Mouse (Mus musculus): ENCODE data around the gene Tmem263. TPM values are rescaled to one million over a fixed set of nuclear protein-coding genes. Genes with fewer than 3 reads are reported as not detected.
A peak's percentile ranks its signal among the peaks of the same experiment; 100 is the strongest.

The Tmem263 gene
- polyA plus RNA-seq (2014; fragmentation: Nextera tagmentation; extraction: Ambion mirVana): 55.4 and 61.4 TPM in 2 replicates

GRCm38 (mm10) chr10:85102247-85103084, at the start of gene Tmem263, which contains the start of gene Fhl4:
Gene Tmem263, plus strand, starts transcription at chr10:85102627.
Gene Fhl4, minus strand, starts transcription at chr10:85102495.
- WGBS: under 1% methylated on average over 60 of the region's 96 CpGs
- H3K4me3 ChIP-seq (ENCODE audit: low read depth, low read length): peak within 1 kb of the TSS; percentile 94
- peak within 1 kb of the TSS; percentile 88 for H3K27ac ChIP-seq (ENCODE audit: low read depth, low read length)
- no peaks in the 10 kb centered on the region for H3K9me3 ChIP-seq (ENCODE audit: control insufficient read depth, low read length)
- no peaks in the 10 kb centered on the region for H3K27me3 ChIP-seq (ENCODE audit: control insufficient read depth, insufficient read depth, low read length)
- H3K4me2 ChIP-seq (ENCODE audit: low read depth, low read length): peak within 1 kb of the TSS; percentile 97
- ATAC-seq (ENCODE audit: low read depth): peak; percentile 95
- peak within 1 kb of the TSS; percentile 84 for H3K9ac ChIP-seq (replicated peaks; ENCODE audit: low read depth, low read length)
- H3K4me1 ChIP-seq (ENCODE audit: control insufficient read depth, insufficient read depth, low read length): peaks cover 13% of the 10 kb centered on the region
- no peaks in the 10 kb centered on the region for H3K36me3 ChIP-seq (ENCODE audit: control insufficient read depth, insufficient read depth, low read length)

GRCm38 (mm10) chr10:85054876-85055275, 47.6 kb upstream of the Tmem263 start:
- WGBS: 93% methylated on average over 2 of the region's 2 CpGs
- Histone ChIP-seq H3K9ac (replicated peaks; ENCODE audit: low read depth, low read length) (no peak overlapping the region), H3K4me2 (ENCODE audit: low read depth, low read length) (no peak overlapping the region), H3K36me3 (ENCODE audit: control insufficient read depth, insufficient read depth, low read length) (no peaks in the 10 kb centered on the region), H3K4me3 (ENCODE audit: low read depth, low read length) (no peak overlapping the region), H3K27me3 (ENCODE audit: control insufficient read depth, insufficient read depth, low read length) (no peaks in the 10 kb centered on the region), H3K9me3 (ENCODE audit: control insufficient read depth, low read length) (no peaks in the 10 kb centered on the region), H3K4me1 (ENCODE audit: control insufficient read depth, insufficient read depth, low read length) (no peaks in the 10 kb centered on the region), H3K27ac (ENCODE audit: low read depth, low read length) (no peak overlapping the region)
- ATAC-seq (ENCODE audit: low read depth): no peak

GRCm38 (mm10) chr10:85071605-85072152, 30.7 kb upstream of the Tmem263 start:
- no peak overlapping the region for H3K27ac ChIP-seq (ENCODE audit: low read depth, low read length)
- H3K4me3 ChIP-seq (ENCODE audit: low read depth, low read length): no peak overlapping the region
- H3K4me2 ChIP-seq (ENCODE audit: low read depth, low read length): no peak overlapping the region
- no peak overlapping the region for H3K9ac ChIP-seq (replicated peaks; ENCODE audit: low read depth, low read length)
- H3K9me3 ChIP-seq (ENCODE audit: control insufficient read depth, low read length): no peaks in the 10 kb centered on the region
- 54% methylated on average over 4 of the region's 4 CpGs for WGBS
- H3K27me3 ChIP-seq (ENCODE audit: control insufficient read depth, insufficient read depth, low read length): no peaks in the 10 kb centered on the region
- H3K4me1 ChIP-seq (ENCODE audit: control insufficient read depth, insufficient read depth, low read length): no peaks in the 10 kb centered on the region
- ATAC-seq (ENCODE audit: low read depth): no peak
- H3K36me3 ChIP-seq (ENCODE audit: control insufficient read depth, insufficient read depth, low read length): no peaks in the 10 kb centered on the region

DNA sequence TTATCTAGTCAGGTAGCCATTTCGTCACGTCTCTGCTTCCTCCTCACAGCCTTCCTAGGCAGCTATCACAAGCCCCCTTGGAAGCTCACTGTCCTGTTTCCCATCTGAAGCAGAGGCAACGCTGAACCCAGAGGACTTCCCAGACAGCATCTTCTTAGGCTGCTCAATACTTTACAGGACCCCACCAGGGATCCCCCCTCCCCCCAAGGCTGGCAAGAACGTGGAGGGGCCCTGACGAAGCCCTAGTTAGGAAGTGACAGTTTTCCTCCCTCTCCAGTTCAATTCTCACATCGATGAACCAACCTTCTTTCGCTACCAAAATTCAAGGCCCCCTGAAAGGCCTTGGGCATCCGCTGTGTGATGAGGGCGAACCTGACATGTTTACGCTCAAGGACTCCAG, 586 bp upstream of the Tmem263 start:
- ATAC-seq (ENCODE audit: low read depth): peak; percentile 45
- Histone ChIP-seq H3K9ac (replicated peaks; ENCODE audit: low read depth, low read length) (peak overlapping the region; percentile 82), H3K36me3 (ENCODE audit: control insufficient read depth, insufficient read depth, low read length) (no peaks in the 10 kb centered on the region), H3K9me3 (ENCODE audit: control insufficient read depth, low read length) (no peaks in the 10 kb centered on the region), H3K4me3 (ENCODE audit: low read depth, low read length) (peak overlapping the region; percentile 94), H3K4me2 (ENCODE audit: low read depth, low read length) (peak overlapping the region; percentile 85), H3K4me1 (ENCODE audit: control insufficient read depth, insufficient read depth, low read length) (peaks cover 13% of the 10 kb centered on the region), H3K27me3 (ENCODE audit: control insufficient read depth, insufficient read depth, low read length) (no peaks in the 10 kb centered on the region), H3K27ac (ENCODE audit: low read depth, low read length) (peak overlapping the region; percentile 88)
- 1% methylated on average over 10 of the region's 10 CpGs for WGBS

DNA sequence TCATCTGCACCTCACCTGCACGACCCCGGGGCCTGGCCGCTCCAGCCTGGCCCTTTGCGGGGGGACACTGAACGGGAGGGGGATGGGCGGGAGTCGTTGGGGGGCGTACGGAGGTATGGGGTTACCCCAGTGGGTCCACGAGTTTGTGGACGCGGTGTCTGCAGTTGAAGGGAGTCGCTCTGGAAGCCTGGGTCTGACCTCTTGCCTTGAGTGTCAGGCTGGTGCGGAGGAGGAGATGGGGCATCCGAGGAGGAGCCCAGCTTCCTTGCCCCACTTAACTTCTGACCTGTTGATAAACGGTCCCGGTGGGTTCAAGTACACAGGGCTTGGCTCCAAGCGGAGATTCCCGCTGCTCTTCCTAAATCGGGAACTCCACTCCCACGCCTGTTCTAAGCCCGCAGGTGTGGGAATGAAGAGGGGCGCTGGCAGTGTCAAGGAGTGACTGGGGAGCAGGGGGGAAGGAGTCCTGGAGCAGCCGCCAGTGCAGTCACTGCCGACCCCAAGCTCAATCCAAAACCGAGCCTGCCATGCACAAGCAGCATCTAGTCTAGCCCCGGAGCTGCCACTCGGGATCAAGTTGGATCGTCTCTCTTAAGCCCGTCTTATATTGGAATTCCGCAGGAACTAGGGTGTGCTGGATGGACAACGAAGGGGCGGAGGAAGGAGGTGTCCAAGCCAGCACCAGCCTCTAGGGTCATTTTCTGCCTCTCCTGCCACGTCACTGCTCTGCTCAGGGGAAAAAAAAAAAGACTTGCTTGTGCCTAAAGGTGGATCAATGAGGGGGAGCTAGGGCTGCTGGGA, 858 bp downstream of the Tmem263 start:
- Histone ChIP-seq H3K4me2 (ENCODE audit: low read depth, low read length) (peak overlapping the region; percentile 97), H3K27ac (ENCODE audit: low read depth, low read length) (peak overlapping the region; percentile 34; the same call in 1 of the 2 replicates), H3K4me3 (ENCODE audit: low read depth, low read length) (peak overlapping the region; percentile 94), H3K9me3 (ENCODE audit: control insufficient read depth, low read length) (no peaks in the 10 kb centered on the region), H3K4me1 (ENCODE audit: control insufficient read depth, insufficient read depth, low read length) (peaks cover 13% of the 10 kb centered on the region), H3K9ac (replicated peaks; ENCODE audit: low read depth, low read length) (peak overlapping the region; percentile 84), H3K27me3 (ENCODE audit: control insufficient read depth, insufficient read depth, low read length) (no peaks in the 10 kb centered on the region), H3K36me3 (ENCODE audit: control insufficient read depth, insufficient read depth, low read length) (no peaks in the 10 kb centered on the region)
- ATAC-seq (ENCODE audit: low read depth): peak; percentile 2; the same call in 1 of the 2 replicates
- under 1% methylated on average over 34 of the region's 34 CpGs for WGBS

DNA sequence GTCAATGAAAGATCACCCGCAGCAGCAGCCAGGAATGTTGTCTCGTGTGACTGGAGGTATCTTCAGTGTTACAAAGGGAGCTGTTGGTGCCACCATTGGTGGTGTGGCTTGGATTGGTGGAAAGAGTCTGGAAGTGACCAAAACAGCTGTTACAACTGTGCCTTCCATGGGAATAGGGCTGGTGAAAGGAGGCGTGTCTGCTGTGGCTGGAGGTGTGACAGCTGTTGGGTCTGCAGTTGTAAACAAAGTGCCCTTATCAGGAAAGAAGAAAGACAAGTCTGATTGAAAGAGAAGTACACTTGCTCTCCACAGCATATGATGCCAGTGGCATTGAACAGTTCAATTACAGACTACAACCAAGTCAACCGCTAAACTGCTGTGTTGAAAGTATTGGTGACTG, 12.0 kb downstream of the Tmem263 start:
- Histone ChIP-seq H3K9me3 (ENCODE audit: control insufficient read depth, low read length) (no peaks in the 10 kb centered on the region), H3K4me2 (ENCODE audit: low read depth, low read length) (no peak overlapping the region), H3K27me3 (ENCODE audit: control insufficient read depth, insufficient read depth, low read length) (no peaks in the 10 kb centered on the region), H3K4me1 (ENCODE audit: control insufficient read depth, insufficient read depth, low read length) (no peaks in the 10 kb centered on the region), H3K4me3 (ENCODE audit: low read depth, low read length) (no peak overlapping the region), H3K9ac (replicated peaks; ENCODE audit: low read depth, low read length) (no peak overlapping the region), H3K36me3 (ENCODE audit: control insufficient read depth, insufficient read depth, low read length) (no peaks in the 10 kb centered on the region; the same call in 1 of the 2 replicates), H3K27ac (ENCODE audit: low read depth, low read length) (no peak overlapping the region)
- 93% methylated on average over 4 of the region's 4 CpGs for WGBS
- ATAC-seq (ENCODE audit: low read depth): no peak

DNA sequence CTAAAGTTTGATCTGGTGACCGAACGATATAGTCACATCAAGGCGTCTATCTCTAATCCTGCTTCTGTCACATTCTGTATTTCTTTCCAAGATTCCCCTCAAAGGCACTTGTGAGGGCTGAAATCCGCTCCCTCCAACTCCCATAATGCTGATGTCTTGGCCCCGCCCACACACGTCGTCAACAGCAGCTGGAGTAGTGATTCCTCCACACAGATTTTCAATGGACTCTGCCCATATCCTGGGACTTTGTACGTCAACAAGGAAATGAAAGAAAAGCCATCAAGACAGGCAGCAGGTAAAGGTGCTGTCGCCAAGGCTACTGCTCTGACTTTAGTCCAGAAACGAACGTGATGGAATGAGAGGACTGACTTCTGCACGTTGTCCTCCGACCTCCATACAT, 22.8 kb downstream of the Tmem263 start:
- no peaks in the 10 kb centered on the region for H3K9me3 ChIP-seq (ENCODE audit: control insufficient read depth, low read length)
- no peak overlapping the region for H3K9ac ChIP-seq (replicated peaks; ENCODE audit: low read depth, low read length)
- no peak overlapping the region for H3K4me2 ChIP-seq (ENCODE audit: low read depth, low read length)
- no peak overlapping the region for H3K27ac ChIP-seq (ENCODE audit: low read depth, low read length)
- peaks cover 6% of the 10 kb centered on the region; the same call in 1 of the 2 replicates for H3K36me3 ChIP-seq (ENCODE audit: control insufficient read depth, insufficient read depth, low read length)
- no peak overlapping the region for H3K4me3 ChIP-seq (ENCODE audit: low read depth, low read length)
- no peaks in the 10 kb centered on the region for H3K27me3 ChIP-seq (ENCODE audit: control insufficient read depth, insufficient read depth, low read length)
- 91% methylated on average over 13 of the region's 13 CpGs for WGBS
- H3K4me1 ChIP-seq (ENCODE audit: control insufficient read depth, insufficient read depth, low read length): peaks cover 14% of the 10 kb centered on the region; the same call in 1 of the 2 replicates
- ATAC-seq (ENCODE audit: low read depth): no peak

GRCm38 (mm10) chr10:85127395-85128287, 25.2 kb downstream of the Tmem263 start, which contains the start of gene Mterf2:
Gene Mterf2, minus strand, starts transcription at chr10:85128027.
- peak within 1 kb of the TSS; percentile 67 for H3K9ac ChIP-seq (replicated peaks; ENCODE audit: low read depth, low read length)
- H3K36me3 ChIP-seq (ENCODE audit: control insufficient read depth, insufficient read depth, low read length): no peaks in the 10 kb centered on the region
- 7% methylated on average over 20 of the region's 20 CpGs for WGBS
- no peaks in the 10 kb centered on the region for H3K27me3 ChIP-seq (ENCODE audit: control insufficient read depth, insufficient read depth, low read length)
- H3K4me1 ChIP-seq (ENCODE audit: control insufficient read depth, insufficient read depth, low read length): peaks cover 14% of the 10 kb centered on the region; the same call in 1 of the 2 replicates
- H3K27ac ChIP-seq (ENCODE audit: low read depth, low read length): peak within 1 kb of the TSS; percentile 52; the same call in 1 of the 2 replicates
- ATAC-seq (ENCODE audit: low read depth): peak; percentile 100
- H3K4me2 ChIP-seq (ENCODE audit: low read depth, low read length): peak within 1 kb of the TSS; percentile 46
- H3K4me3 ChIP-seq (ENCODE audit: low read depth, low read length): peak within 1 kb of the TSS; percentile 59
- H3K9me3 ChIP-seq (ENCODE audit: control insufficient read depth, low read length): no peaks in the 10 kb centered on the region
